In genomic region chr10:94561351-94561750, GRCm38 (mm10) we compare ENCODE assay signal across 18 mouse cellular contexts.
A peak's percentile ranks its signal among the peaks of the same experiment; 100 is the strongest.
DNase-seq lines count a peak whose midpoint lies in the region; ATAC-seq and TF ChIP-seq lines count a peak whose summit lies in the region.
"Had no signal": no experiment of that assay in that cellular context is flagged by ENCODE, and none has a peak within 500 bp of the region (broad histone marks: within the 10 kb centered on the region; RNA-seq: fewer than 3 reads in every experiment).

No protein-coding gene starts in this region.

- peaks cover 10% of the 10 kb centered on the region for H3K36me3 ChIP-seq in G1E (replicated peaks)
- H3K36me3 ChIP-seq in heart, embryonic 13.5 days = no peaks in the 10 kb centered on the region
- H3K36me3 ChIP-seq: forebrain, embryonic 12.5 days; limb, embryonic 12.5 days had no signal

- peak; percentile 11; the same call in 1 of the 2 replicates for ATAC-seq in G1E (ENCODE audit: extremely low read depth, insufficient number of reproducible peaks, low FRiP score, poor library complexity, severe bottlenecking)
- ATAC-seq in heart, embryonic 13.5 days (ENCODE audit: extremely low read depth, insufficient number of reproducible peaks, low FRiP score, low TSS enrichment) = no peak
- ATAC-seq: liver, postnatal 0 days had no signal

- H3K27me3 ChIP-seq in G1E (ENCODE audit: insufficient read depth, low read length) = no peaks in the 10 kb centered on the region
- no peaks in the 10 kb centered on the region for H3K27me3 ChIP-seq in heart, embryonic 13.5 days (replicated peaks)
- H3K27me3 ChIP-seq: forebrain, embryonic 12.5 days; limb, embryonic 12.5 days had no signal

- no peaks in the 10 kb centered on the region for H3K9me3 ChIP-seq in G1E (replicated peaks)
- no peaks in the 10 kb centered on the region for H3K9me3 ChIP-seq in heart, embryonic 13.5 days
- H3K9me3 ChIP-seq: forebrain, embryonic 12.5 days; limb, embryonic 12.5 days had no signal

- H3K27ac ChIP-seq in heart, embryonic 13.5 days (replicated peaks) = peak overlapping the region; percentile 30; the same call in 1 of the 2 replicates
- H3K27ac ChIP-seq: forebrain, embryonic 12.5 days; left cerebral cortex, adult 2 months; limb, embryonic 12.5 days had no signal

- H3K4me1 ChIP-seq in G1E (ENCODE audit: insufficient read depth, low read depth, low read length) = peaks cover 22% of the 10 kb centered on the region
- peaks cover 38% of the 10 kb centered on the region for H3K4me1 ChIP-seq in heart, embryonic 13.5 days
- H3K4me1 ChIP-seq: limb, embryonic 12.5 days had no signal

- H3K4me3 ChIP-seq in G1E (ENCODE audit: low read depth, low read length) = no peak overlapping the region
- no peak overlapping the region for H3K4me3 ChIP-seq in heart, embryonic 13.5 days
- H3K4me3 ChIP-seq: forebrain, embryonic 12.5 days; left cerebral cortex, adult 2 months; limb, embryonic 12.5 days had no signal

- peak overlapping the region; percentile 26; the same call in 1 of the 2 replicates for H3K4me2 ChIP-seq in heart, embryonic 13.5 days
- H3K4me2 ChIP-seq: forebrain, embryonic 12.5 days; limb, embryonic 12.5 days; midbrain, embryonic 11.5 days had no signal

- no peak overlapping the region for H3K9ac ChIP-seq in heart, embryonic 13.5 days
- H3K9ac ChIP-seq: forebrain, embryonic 12.5 days; limb, embryonic 12.5 days; liver, postnatal 0 days had no signal

- WGBS in heart, embryonic 13.5 days = 18% methylated on average over 7 of the region's 7 CpGs

- TF ChIP-seq CTCF in G1E (IDR thresholded peaks at IDR 0.05; ENCODE audit: low read depth, low read length) = no peak

- DNase-seq in heart, adult 18-20 months = peak; percentile 50 to 70
- DNase-seq in heart, postnatal 25 days (ENCODE audit: low spot score) = no peak
- DNase-seq in G1E (ENCODE audit: low spot score) = no peak
- DNase-seq in lung, postnatal 36 days = peak; percentile 62
- DNase-seq in left cerebral cortex, adult 11 months (ENCODE audit: low spot score) = no peak
- no peak for DNase-seq in kidney, adult 8-10 months
- DNase-seq in testis, postnatal 14 days (ENCODE audit: low spot score) = no peak
- DNase-seq: adrenal gland, postnatal 36 days; cerebellum, adult 11 months; kidney, adult 11 months; kidney, postnatal 25 days; liver, postnatal 0 days; thymus, postnatal 25 days had no signal

- intact Hi-C loops in heart, postnatal 25 days (cut with DNase I) = no loop called here

Comparison
In these comparisons a context has a peak if more than half of its experiments do, and no peak if none do; other contexts are left out.
1. DNase-seq: peak in heart, adult 18-20 months (2 of 2) and lung, postnatal 36 days (single experiment); none in heart, postnatal 25 days (single experiment), G1E (single experiment), left cerebral cortex, adult 11 months (single experiment), kidney, adult 8-10 months (0 of 2) and testis, postnatal 14 days (single experiment).